Mouse (Mus musculus): ENCODE data around the gene Chpt1. TPM values are rescaled to one million over a fixed set of nuclear protein-coding genes. Genes with fewer than 3 reads are reported as not detected.

Gene Chpt1
- polyA plus RNA-seq, 1 experiment from 2014 or later: 20.6 TPM

DNA sequence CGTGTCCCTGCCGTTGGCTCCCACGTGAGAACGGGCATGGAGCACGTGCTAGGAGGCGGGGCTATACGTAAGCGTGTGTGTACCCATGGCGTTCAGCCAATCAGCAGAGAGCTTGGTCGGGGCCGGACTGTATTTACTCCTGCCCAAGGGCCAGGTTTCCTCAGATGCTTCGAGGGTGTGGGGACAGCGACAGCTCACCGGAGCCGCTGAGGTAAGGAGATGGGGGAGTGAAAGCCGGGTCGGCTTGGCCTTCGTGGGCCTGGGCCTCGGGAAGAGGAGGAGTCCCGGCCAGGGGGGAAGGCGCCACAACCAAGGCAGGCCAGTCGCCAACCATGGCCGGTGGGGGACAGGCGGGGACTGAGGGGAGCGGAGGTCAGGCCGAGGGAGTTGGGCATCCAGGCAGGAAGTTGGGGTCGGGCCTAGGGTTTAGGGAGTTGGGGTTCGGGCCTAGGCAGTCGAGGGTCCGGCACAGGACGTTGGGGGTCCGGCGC, 44.3 kb downstream of the Chpt1 start, which contains the start of gene Sycp3:
Sycp3 (plus strand) TSS at position 68 of the 491 bp plus-strand sequence.
- H3K36me3 ChIP-seq (ENCODE audit: control insufficient read depth, insufficient read depth, low read length): no peaks in the 10 kb centered on the region
- no peak for DNase-seq (ENCODE audit: low spot score, missing footprints)

DNA sequence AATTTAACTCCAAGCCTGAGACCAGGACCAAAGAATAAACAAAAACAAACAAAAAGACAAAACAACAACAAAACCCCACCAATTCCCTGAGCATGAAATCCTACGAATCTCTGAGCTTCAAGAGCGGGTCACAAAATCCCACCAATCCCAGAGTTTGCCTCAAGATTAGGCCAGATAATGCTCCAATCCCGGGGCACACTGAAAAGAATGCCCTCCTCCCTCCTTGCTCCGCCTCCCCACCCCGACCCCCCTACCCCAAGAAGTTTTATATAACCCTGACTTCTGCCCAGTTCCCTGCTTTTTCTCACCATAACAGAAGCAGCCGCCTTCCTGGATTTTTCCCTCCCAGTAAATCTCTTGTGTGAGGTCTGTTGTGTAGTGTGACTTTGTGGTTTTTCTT, 46.1 kb downstream of the Chpt1 start:
- no peak overlapping the region for H3K4me2 ChIP-seq
- H3K4me1 ChIP-seq (ENCODE audit: control insufficient read depth, insufficient read depth, low read length): no peaks in the 10 kb centered on the region
- WGBS: 39% methylated on average over 6 of the region's 6 CpGs
- H3K4me3 ChIP-seq (ENCODE audit: low read depth, low read length): no peak overlapping the region
- ATAC-seq (ENCODE audit: low FRiP score): no peak
- no peaks in the 10 kb centered on the region for H3K36me3 ChIP-seq (ENCODE audit: control insufficient read depth, insufficient read depth, low read length)
- no peak overlapping the region for H3K9ac ChIP-seq (ENCODE audit: low read length)
- H3K9me3 ChIP-seq (ENCODE audit: control insufficient read depth, low read length): no peaks in the 10 kb centered on the region
- no peak overlapping the region for H3K27ac ChIP-seq (ENCODE audit: low read depth, low read length)
- no peak for DNase-seq (ENCODE audit: low spot score, missing footprints)
- H3K27me3 ChIP-seq (ENCODE audit: control insufficient read depth, insufficient read depth, low read length): no peaks in the 10 kb centered on the region

More for the DNA sequence above, 44.3 kb downstream of the Chpt1 start, which contains the start of gene Sycp3:
- H3K4me2 ChIP-seq: no peak within 1 kb of the TSS
- H3K27me3 ChIP-seq (ENCODE audit: control insufficient read depth, insufficient read depth, low read length): no peaks in the 10 kb centered on the region
- no peak within 1 kb of the TSS for H3K27ac ChIP-seq (ENCODE audit: low read depth, low read length)
- WGBS: 81% methylated on average over 33 of the region's 33 CpGs
- H3K4me3 ChIP-seq (ENCODE audit: low read depth, low read length): no peak within 1 kb of the TSS
- no peak within 1 kb of the TSS for H3K9ac ChIP-seq (ENCODE audit: low read length)
- no peaks in the 10 kb centered on the region for H3K4me1 ChIP-seq (ENCODE audit: control insufficient read depth, insufficient read depth, low read length)
- no peak for ATAC-seq (ENCODE audit: low FRiP score)
- no peaks in the 10 kb centered on the region for H3K9me3 ChIP-seq (ENCODE audit: control insufficient read depth, low read length)

DNA sequence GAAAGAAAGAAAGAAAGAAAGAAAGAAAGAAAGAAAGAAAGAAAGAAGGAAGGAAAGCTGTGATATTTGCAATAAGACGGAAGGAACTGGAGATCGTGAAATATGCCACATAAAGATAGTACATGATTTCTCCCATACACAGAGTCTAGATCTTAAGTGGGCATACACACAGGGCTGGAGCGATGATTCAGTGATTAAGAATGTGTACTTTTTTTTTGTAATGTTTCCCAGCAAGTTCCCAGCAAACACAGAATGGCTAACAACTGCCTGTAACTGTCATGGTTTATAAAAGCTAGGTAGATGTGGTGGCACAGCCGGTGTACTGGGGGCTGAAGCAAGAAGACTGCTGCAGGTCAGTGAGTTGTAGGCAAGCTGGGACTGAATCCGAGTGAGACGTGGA, 51.9 kb downstream of the Chpt1 start:
- no peak overlapping the region for H3K9ac ChIP-seq (ENCODE audit: low read length)
- H3K27me3 ChIP-seq (ENCODE audit: control insufficient read depth, insufficient read depth, low read length): no peaks in the 10 kb centered on the region
- no peak overlapping the region for H3K4me2 ChIP-seq
- H3K36me3 ChIP-seq (ENCODE audit: control insufficient read depth, insufficient read depth, low read length): no peaks in the 10 kb centered on the region
- no peaks in the 10 kb centered on the region for H3K4me1 ChIP-seq (ENCODE audit: control insufficient read depth, insufficient read depth, low read length)
- ATAC-seq (ENCODE audit: low FRiP score): no peak
- no peak overlapping the region for H3K4me3 ChIP-seq (ENCODE audit: low read depth, low read length)
- DNase-seq (ENCODE audit: low spot score, missing footprints): no peak
- H3K9me3 ChIP-seq (ENCODE audit: control insufficient read depth, low read length): no peaks in the 10 kb centered on the region
- no peak overlapping the region for H3K27ac ChIP-seq (ENCODE audit: low read depth, low read length)
- 86% methylated on average over 6 of the region's 6 CpGs for WGBS

DNA sequence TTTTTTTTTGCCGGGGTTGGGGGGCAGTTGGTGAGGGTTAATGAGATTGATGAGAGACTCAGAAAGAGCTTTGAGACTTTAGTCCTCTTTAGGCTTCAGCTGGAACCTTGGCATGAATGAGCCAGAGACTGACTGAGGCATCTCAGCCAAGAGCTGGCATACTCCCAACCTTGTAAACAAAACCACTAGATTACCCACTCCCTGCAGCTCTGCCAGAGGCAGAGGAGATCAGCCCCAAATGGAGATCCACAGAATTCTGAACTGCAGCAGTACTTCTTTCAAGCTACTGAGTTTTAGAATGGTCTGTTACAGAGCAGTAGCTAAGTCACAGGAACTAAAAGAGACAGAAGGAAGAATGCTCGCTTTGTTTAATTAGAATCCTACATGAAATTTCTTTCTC, 52.7 kb downstream of the Chpt1 start:
- Histone ChIP-seq H3K4me2 (no peak overlapping the region), H3K9ac (ENCODE audit: low read length) (no peak overlapping the region), H3K4me1 (ENCODE audit: control insufficient read depth, insufficient read depth, low read length) (no peaks in the 10 kb centered on the region), H3K36me3 (ENCODE audit: control insufficient read depth, insufficient read depth, low read length) (no peaks in the 10 kb centered on the region), H3K9me3 (ENCODE audit: control insufficient read depth, low read length) (no peaks in the 10 kb centered on the region), H3K27ac (ENCODE audit: low read depth, low read length) (no peak overlapping the region), H3K4me3 (ENCODE audit: low read depth, low read length) (no peak overlapping the region), H3K27me3 (ENCODE audit: control insufficient read depth, insufficient read depth, low read length) (no peaks in the 10 kb centered on the region)
- WGBS: 84% methylated on average over 2 of the region's 2 CpGs
- ATAC-seq (ENCODE audit: low FRiP score): no peak
- no peak for DNase-seq (ENCODE audit: low spot score, missing footprints)

DNA sequence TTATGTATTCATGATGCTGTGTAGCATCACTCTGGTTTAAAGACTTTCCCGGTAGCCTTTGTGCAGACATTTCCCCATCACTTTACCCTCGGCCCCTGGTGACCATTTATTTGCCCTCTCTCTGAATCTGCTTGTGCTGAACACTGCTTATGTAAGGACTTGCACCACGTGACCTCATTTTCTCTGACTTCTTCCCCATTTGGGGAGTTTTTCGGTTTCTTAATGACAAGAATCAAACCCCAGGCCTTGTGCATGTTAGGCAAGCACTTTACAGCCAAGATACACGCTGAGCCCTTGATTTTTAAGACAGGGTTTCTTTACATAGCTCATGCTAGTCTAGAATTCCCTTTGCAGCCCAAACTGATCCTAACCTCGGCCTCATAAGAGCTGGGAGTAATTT, 62.6 kb downstream of the Chpt1 start:
- Histone ChIP-seq H3K27me3 (ENCODE audit: control insufficient read depth, insufficient read depth, low read length) (no peaks in the 10 kb centered on the region), H3K4me1 (ENCODE audit: control insufficient read depth, insufficient read depth, low read length) (no peaks in the 10 kb centered on the region), H3K36me3 (ENCODE audit: control insufficient read depth, insufficient read depth, low read length) (no peaks in the 10 kb centered on the region; the same call in 1 of the 2 replicates), H3K9ac (ENCODE audit: low read length) (no peak overlapping the region), H3K27ac (ENCODE audit: low read depth, low read length) (no peak overlapping the region), H3K9me3 (ENCODE audit: control insufficient read depth, low read length) (no peaks in the 10 kb centered on the region), H3K4me3 (ENCODE audit: low read depth, low read length) (no peak overlapping the region), H3K4me2 (no peak overlapping the region)
- DNase-seq (ENCODE audit: low spot score, missing footprints) (no peak), ATAC-seq (ENCODE audit: low FRiP score) (no peak)
- WGBS: 90% methylated on average over 6 of the region's 6 CpGs

DNA sequence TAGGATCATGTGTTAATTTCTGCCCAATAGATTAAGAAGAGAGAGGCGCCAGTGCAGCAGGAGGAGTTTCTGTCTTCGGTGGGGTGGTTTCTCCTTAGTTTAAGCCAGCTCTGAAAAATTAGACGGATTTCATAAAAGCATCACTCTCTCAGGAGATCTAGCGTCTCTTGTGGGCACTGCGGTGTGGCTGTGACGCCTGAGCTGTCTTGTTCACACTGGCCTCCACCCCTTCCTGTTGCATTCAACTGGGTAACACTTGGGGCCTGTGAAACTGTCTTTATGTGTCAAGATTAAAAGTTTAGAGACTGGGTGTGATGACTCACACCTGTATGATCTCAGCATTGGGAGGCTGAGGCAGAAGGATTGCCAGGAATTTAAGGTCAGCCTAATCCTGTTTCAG, 75.9 kb downstream of the Chpt1 start:
- Histone ChIP-seq H3K4me3 (ENCODE audit: low read depth, low read length) (no peak overlapping the region), H3K36me3 (ENCODE audit: control insufficient read depth, insufficient read depth, low read length) (no peaks in the 10 kb centered on the region), H3K9ac (ENCODE audit: low read length) (no peak overlapping the region), H3K4me2 (no peak overlapping the region), H3K27ac (ENCODE audit: low read depth, low read length) (no peak overlapping the region), H3K9me3 (ENCODE audit: control insufficient read depth, low read length) (no peaks in the 10 kb centered on the region), H3K27me3 (ENCODE audit: control insufficient read depth, insufficient read depth, low read length) (no peaks in the 10 kb centered on the region), H3K4me1 (ENCODE audit: control insufficient read depth, insufficient read depth, low read length) (no peaks in the 10 kb centered on the region)
- WGBS: 93% methylated on average over 6 of the region's 6 CpGs
- ATAC-seq (ENCODE audit: low FRiP score) (no peak), DNase-seq (ENCODE audit: low spot score, missing footprints) (no peak)

DNA sequence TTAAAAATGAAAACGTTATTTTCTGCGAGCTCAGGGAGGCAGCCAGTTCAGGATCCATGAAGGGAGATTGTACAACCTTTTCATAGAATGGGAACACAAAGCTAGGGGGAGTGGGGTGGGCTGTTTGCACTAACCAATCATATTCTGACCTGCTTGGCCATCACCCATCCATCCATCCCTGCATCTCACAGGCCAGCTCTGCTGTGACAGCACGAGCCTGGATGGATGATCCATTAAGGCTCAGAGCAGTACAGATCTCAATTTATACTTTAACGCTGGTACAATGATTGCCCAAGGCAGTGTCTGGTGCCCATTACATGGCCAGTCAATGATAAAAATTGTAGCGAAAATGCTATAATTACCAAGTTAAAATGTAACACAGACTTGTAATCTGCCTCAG, 77.0 kb downstream of the Chpt1 start:
- Histone ChIP-seq H3K4me3 (ENCODE audit: low read depth, low read length) (no peak overlapping the region), H3K27me3 (ENCODE audit: control insufficient read depth, insufficient read depth, low read length) (no peaks in the 10 kb centered on the region), H3K4me1 (ENCODE audit: control insufficient read depth, insufficient read depth, low read length) (no peaks in the 10 kb centered on the region), H3K27ac (ENCODE audit: low read depth, low read length) (no peak overlapping the region), H3K9me3 (ENCODE audit: control insufficient read depth, low read length) (no peaks in the 10 kb centered on the region), H3K36me3 (ENCODE audit: control insufficient read depth, insufficient read depth, low read length) (no peaks in the 10 kb centered on the region; the same call in 1 of the 2 replicates), H3K4me2 (no peak overlapping the region), H3K9ac (ENCODE audit: low read length) (no peak overlapping the region)
- ATAC-seq (ENCODE audit: low FRiP score) (no peak), DNase-seq (ENCODE audit: low spot score, missing footprints) (no peak)
- WGBS: 67% methylated on average over 5 of the region's 5 CpGs

DNA sequence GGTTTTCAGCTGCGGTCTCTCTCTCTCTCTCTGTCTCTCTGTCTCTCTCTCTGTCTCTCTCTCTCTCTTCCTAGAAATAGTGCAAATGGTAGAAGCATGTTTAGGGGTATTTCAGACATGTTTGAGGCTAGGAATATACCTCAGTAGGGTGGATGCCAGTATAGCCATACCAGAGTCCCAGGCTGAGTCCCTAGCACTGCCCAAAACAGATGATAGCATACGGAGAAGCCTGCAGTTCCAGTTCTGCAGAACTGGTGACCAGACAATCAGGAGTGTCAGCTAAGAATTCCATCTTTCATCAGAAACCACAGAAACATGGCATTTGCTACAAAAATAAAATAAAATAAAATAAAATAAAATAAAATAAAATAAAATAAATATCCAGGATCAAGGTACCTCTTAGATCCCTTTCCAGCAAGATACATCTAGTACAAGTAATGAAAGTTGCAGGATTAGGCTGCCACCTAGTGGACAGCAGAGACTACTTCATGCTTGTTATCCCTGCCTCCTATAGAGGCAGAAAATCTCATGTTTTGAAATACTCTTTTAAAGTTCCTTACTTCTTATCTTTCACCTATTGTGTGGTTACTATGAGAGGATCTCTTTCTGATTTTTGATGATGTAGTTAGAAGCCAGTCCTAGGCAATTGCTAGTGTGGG, 77.6 kb downstream of the Chpt1 start:
- DNase-seq (ENCODE audit: low spot score, missing footprints): peak; percentile 89
- no peak overlapping the region for H3K27ac ChIP-seq (ENCODE audit: low read depth, low read length)
- H3K4me3 ChIP-seq (ENCODE audit: low read depth, low read length): no peak overlapping the region
- no peak overlapping the region for H3K4me2 ChIP-seq
- no peaks in the 10 kb centered on the region for H3K9me3 ChIP-seq (ENCODE audit: control insufficient read depth, low read length)
- ATAC-seq (ENCODE audit: low FRiP score): peak; percentile 75; the same call in 1 of the 2 replicates
- H3K9ac ChIP-seq (ENCODE audit: low read length): no peak overlapping the region
- H3K27me3 ChIP-seq (ENCODE audit: control insufficient read depth, insufficient read depth, low read length): no peaks in the 10 kb centered on the region
- 90% methylated on average over 2 of the region's 2 CpGs for WGBS
- H3K4me1 ChIP-seq (ENCODE audit: control insufficient read depth, insufficient read depth, low read length): no peaks in the 10 kb centered on the region
- H3K36me3 ChIP-seq (ENCODE audit: control insufficient read depth, insufficient read depth, low read length): no peaks in the 10 kb centered on the region; the same call in 1 of the 2 replicates

DNA sequence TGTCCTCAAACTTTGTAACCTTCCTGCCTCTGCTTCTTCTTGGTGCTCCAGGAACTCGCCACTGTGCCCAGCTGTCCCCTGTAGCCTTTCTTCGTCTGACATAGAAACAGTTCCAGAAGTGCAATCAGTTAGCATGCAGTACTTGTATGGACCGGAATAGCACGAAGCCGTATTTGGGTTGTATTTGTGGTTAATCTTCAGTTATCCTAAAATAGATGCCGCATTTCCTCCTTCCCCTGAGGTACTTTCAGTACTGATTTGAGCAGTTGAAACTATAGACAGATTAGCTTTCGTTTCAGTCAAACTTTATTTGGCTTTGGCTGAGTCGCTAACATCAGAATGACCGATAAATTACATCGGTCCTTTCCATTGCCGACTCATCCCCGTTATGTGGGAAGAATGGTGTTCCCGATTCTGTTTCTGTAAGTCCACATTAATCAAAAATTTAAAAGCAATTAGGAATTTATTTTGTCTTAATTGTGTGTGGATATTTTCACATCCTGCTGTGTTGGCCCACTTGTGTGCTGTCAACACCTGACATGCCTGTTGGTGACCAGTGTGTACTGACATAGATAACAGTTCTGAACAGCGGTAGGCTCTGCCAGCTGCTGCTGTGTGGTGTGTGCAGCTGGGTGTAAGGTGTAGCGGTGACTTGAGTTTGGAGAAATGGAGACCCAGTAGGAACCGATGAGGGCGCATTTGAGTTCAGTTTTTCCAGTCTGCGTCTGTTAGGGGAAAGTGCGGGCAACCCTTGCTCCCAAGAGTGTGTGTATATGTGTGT, 83.0 kb downstream of the Chpt1 start:
- no peak overlapping the region for H3K4me3 ChIP-seq (ENCODE audit: low read depth, low read length)
- ATAC-seq (ENCODE audit: low FRiP score): no peak
- no peaks in the 10 kb centered on the region; the same call in 1 of the 2 replicates for H3K36me3 ChIP-seq (ENCODE audit: control insufficient read depth, insufficient read depth, low read length)
- no peak overlapping the region for H3K27ac ChIP-seq (ENCODE audit: low read depth, low read length)
- H3K9me3 ChIP-seq (ENCODE audit: control insufficient read depth, low read length): no peaks in the 10 kb centered on the region
- DNase-seq (ENCODE audit: low spot score, missing footprints): no peak
- H3K4me1 ChIP-seq (ENCODE audit: control insufficient read depth, insufficient read depth, low read length): no peaks in the 10 kb centered on the region
- no peaks in the 10 kb centered on the region for H3K27me3 ChIP-seq (ENCODE audit: control insufficient read depth, insufficient read depth, low read length)
- H3K4me2 ChIP-seq: no peak overlapping the region
- WGBS: 95% methylated on average over 19 of the region's 19 CpGs
- H3K9ac ChIP-seq (ENCODE audit: low read length): no peak overlapping the region
